Mouse (Mus musculus): ENCODE measurements around the gene Kbtbd3. TPM values are rescaled to one million over a fixed set of nuclear protein-coding genes. Genes with fewer than 3 reads are reported as not detected.

The Kbtbd3 gene
- polyA plus RNA-seq, 1 experiment from 2014 or later = 12.2 TPM

GRCm38 (mm10) chr9:4310706-4311105, 1.1 kb downstream of the Kbtbd3 start:
- peak overlapping the region; percentile 82 for H3K4me3 ChIP-seq (ENCODE audit: low read length)
- H3K9ac ChIP-seq (ENCODE audit: low read depth, low read length) = peak overlapping the region; percentile 82
- peak overlapping the region; percentile 94 for H3K27ac ChIP-seq (ENCODE audit: low read depth, low read length)
- peaks cover 15% of the 10 kb centered on the region for H3K4me1 ChIP-seq (ENCODE audit: control insufficient read depth, insufficient read depth, low read depth, low read length)
- no peak for ATAC-seq
- H3K4me2 ChIP-seq (ENCODE audit: low read length) = peak overlapping the region; percentile 78
- no peaks in the 10 kb centered on the region for H3K9me3 ChIP-seq (ENCODE audit: control insufficient read depth, low read length)
- H3K36me3 ChIP-seq (ENCODE audit: control insufficient read depth, insufficient read depth, low read length) = no peaks in the 10 kb centered on the region
- 67% methylated on average over 3 of the region's 3 CpGs for WGBS
- H3K27me3 ChIP-seq (replicated peaks; ENCODE audit: control insufficient read depth, insufficient read depth, low read length) = no peaks in the 10 kb centered on the region

- Histone ChIP-seq H3K9me3 (ENCODE audit: control insufficient read depth, low read length) (no peaks in the 10 kb centered on the region), H3K27ac (ENCODE audit: low read depth, low read length) (no peak overlapping the region), H3K4me3 (ENCODE audit: low read length) (no peak overlapping the region), H3K36me3 (ENCODE audit: control insufficient read depth, insufficient read depth, low read length) (no peaks in the 10 kb centered on the region), H3K27me3 (replicated peaks; ENCODE audit: control insufficient read depth, insufficient read depth, low read length) (no peaks in the 10 kb centered on the region), H3K4me2 (ENCODE audit: low read length) (peak overlapping the region; percentile 78), H3K9ac (ENCODE audit: low read depth, low read length) (no peak overlapping the region), H3K4me1 (ENCODE audit: control insufficient read depth, insufficient read depth, low read depth, low read length) (peaks cover 15% of the 10 kb centered on the region)
- WGBS = 95% methylated on average over 3 of the region's 3 CpGs
- no peak for ATAC-seq
Observed at GRCm38 (mm10) chr9:4311162-4311561, 1.5 kb downstream of the Kbtbd3 start.

- Histone ChIP-seq H3K27ac (ENCODE audit: low read depth, low read length) (no peak overlapping the region), H3K36me3 (ENCODE audit: control insufficient read depth, insufficient read depth, low read length) (peaks cover 3% of the 10 kb centered on the region; the same call in 1 of the 2 replicates), H3K27me3 (replicated peaks; ENCODE audit: control insufficient read depth, insufficient read depth, low read length) (no peaks in the 10 kb centered on the region), H3K9ac (ENCODE audit: low read depth, low read length) (no peak overlapping the region), H3K9me3 (ENCODE audit: control insufficient read depth, low read length) (no peaks in the 10 kb centered on the region), H3K4me2 (ENCODE audit: low read length) (no peak overlapping the region), H3K4me3 (ENCODE audit: low read length) (no peak overlapping the region), H3K4me1 (ENCODE audit: control insufficient read depth, insufficient read depth, low read depth, low read length) (peaks cover 8% of the 10 kb centered on the region)
- no peak for ATAC-seq
- 89% methylated on average over 4 of the region's 4 CpGs for WGBS
Observed at GRCm38 (mm10) chr9:4313946-4314345, 4.3 kb downstream of the Kbtbd3 start.

- no peak overlapping the region for H3K4me3 ChIP-seq (ENCODE audit: low read length)
- peaks cover 4% of the 10 kb centered on the region for H3K4me1 ChIP-seq (ENCODE audit: control insufficient read depth, insufficient read depth, low read depth, low read length)
- no peak overlapping the region for H3K27ac ChIP-seq (ENCODE audit: low read depth, low read length)
- H3K9ac ChIP-seq (ENCODE audit: low read depth, low read length) = no peak overlapping the region
- no peak overlapping the region for H3K4me2 ChIP-seq (ENCODE audit: low read length)
- no peak for ATAC-seq
- H3K36me3 ChIP-seq (ENCODE audit: control insufficient read depth, insufficient read depth, low read length) = peaks cover 4% of the 10 kb centered on the region; the same call in 1 of the 2 replicates
- no peaks in the 10 kb centered on the region for H3K27me3 ChIP-seq (replicated peaks; ENCODE audit: control insufficient read depth, insufficient read depth, low read length)
- WGBS = 91% methylated on average over 2 of the region's 2 CpGs
- no peaks in the 10 kb centered on the region for H3K9me3 ChIP-seq (ENCODE audit: control insufficient read depth, low read length)
Observed at GRCm38 (mm10) chr9:4315746-4316145, 6.1 kb downstream of the Kbtbd3 start.

- Histone ChIP-seq H3K9me3 (ENCODE audit: control insufficient read depth, low read length) (peaks cover 2% of the 10 kb centered on the region; the same call in 1 of the 2 replicates), H3K4me1 (ENCODE audit: control insufficient read depth, insufficient read depth, low read depth, low read length) (no peaks in the 10 kb centered on the region), H3K27me3 (replicated peaks; ENCODE audit: control insufficient read depth, insufficient read depth, low read length) (no peaks in the 10 kb centered on the region), H3K4me2 (ENCODE audit: low read length) (no peak overlapping the region), H3K4me3 (ENCODE audit: low read length) (no peak overlapping the region), H3K36me3 (ENCODE audit: control insufficient read depth, insufficient read depth, low read length) (peaks cover 6% of the 10 kb centered on the region), H3K27ac (ENCODE audit: low read depth, low read length) (no peak overlapping the region), H3K9ac (ENCODE audit: low read depth, low read length) (no peak overlapping the region)
- 80% methylated on average over 6 of the region's 6 CpGs for WGBS
- no peak for ATAC-seq
Observed at GRCm38 (mm10) chr9:4318939-4319721, 9.5 kb downstream of the Kbtbd3 start.

DNA sequence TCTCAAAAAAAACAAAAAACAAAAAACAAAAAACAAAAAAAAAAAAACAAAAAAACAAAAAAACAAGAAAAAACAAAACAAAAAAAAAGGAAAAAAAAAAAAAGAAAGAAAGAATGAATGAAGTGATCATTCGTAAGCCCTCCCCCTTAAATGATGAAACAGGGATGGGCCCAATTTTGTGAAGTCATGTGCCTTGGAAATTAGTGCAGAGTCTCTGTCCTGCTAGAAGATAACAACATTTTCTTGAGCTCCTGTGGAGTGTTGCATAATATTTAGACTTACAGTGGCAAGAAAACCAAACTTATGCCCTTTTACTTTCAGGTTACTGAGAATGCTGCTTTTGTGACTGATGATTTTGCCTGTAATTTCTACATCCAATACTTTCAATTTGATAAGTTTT, 43.5 kb downstream of the Kbtbd3 start:
- no peak for ATAC-seq
- Histone ChIP-seq H3K27ac (ENCODE audit: low read depth, low read length) (no peak overlapping the region), H3K27me3 (replicated peaks; ENCODE audit: control insufficient read depth, insufficient read depth, low read length) (no peaks in the 10 kb centered on the region), H3K4me2 (ENCODE audit: low read length) (no peak overlapping the region), H3K36me3 (ENCODE audit: control insufficient read depth, insufficient read depth, low read length) (no peaks in the 10 kb centered on the region), H3K4me3 (ENCODE audit: low read length) (no peak overlapping the region), H3K9me3 (ENCODE audit: control insufficient read depth, low read length) (no peaks in the 10 kb centered on the region), H3K9ac (ENCODE audit: low read depth, low read length) (no peak overlapping the region), H3K4me1 (ENCODE audit: control insufficient read depth, insufficient read depth, low read depth, low read length) (no peaks in the 10 kb centered on the region)
- WGBS = 94% methylated on average over 1 of the region's 1 CpGs

DNA sequence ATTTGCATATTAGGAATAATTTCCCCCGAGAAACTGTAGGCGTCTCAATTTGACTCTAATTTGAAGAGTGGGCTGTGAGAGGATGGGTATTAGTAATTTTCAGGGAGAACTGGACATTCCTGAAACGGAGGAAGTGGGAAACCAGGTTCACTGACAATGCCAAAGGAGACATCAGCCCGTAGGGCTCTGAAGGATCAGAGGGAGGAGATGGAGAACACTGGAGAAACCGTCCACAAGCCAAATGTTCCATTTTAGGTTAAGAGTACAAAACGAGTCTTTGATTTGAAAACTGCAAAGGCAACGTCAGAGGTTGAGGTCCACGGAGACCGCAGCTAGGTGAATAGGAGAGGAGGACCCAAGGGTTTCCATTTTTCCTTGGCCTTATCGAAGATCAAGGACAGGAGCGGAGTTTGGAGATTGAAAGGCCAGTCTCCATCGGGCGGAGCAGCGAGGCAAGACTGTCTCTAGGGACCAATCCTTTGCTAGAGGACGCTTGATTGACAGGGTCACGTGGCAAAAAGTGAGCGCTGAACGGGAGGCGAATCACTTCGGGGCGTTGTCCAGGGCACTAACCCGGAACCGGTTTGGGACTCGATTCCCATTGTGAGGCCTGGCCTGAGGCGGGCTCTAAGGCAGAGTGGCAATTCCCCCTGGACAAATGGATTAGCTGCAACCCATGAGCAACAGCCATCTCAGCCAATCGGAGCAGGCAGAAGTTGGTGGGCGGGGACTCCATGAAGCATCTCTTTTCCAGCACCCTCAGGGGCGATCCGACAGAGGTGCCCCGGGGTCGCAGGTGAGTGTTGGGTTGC, 66.4 kb downstream of the Kbtbd3 start, which contains the start of gene Msantd4:
Gene Msantd4, plus strand, starts transcription at position 735 of the 812 bp plus-strand sequence.
- peak within 1 kb of the TSS; percentile 68 for H3K9ac ChIP-seq (ENCODE audit: low read depth, low read length)
- peak within 1 kb of the TSS; percentile 59 for H3K4me2 ChIP-seq (ENCODE audit: low read length)
- H3K36me3 ChIP-seq (ENCODE audit: control insufficient read depth, insufficient read depth, low read length) = no peaks in the 10 kb centered on the region
- H3K4me1 ChIP-seq (ENCODE audit: control insufficient read depth, insufficient read depth, low read depth, low read length) = peaks cover 4% of the 10 kb centered on the region; the same call in 1 of the 2 replicates
- H3K9me3 ChIP-seq (ENCODE audit: control insufficient read depth, low read length) = no peaks in the 10 kb centered on the region
- ATAC-seq = peak; percentile 100
- peak within 1 kb of the TSS; percentile 48 for H3K4me3 ChIP-seq (ENCODE audit: low read length)
- under 1% methylated on average over 31 of the region's 31 CpGs for WGBS
- H3K27me3 ChIP-seq (replicated peaks; ENCODE audit: control insufficient read depth, insufficient read depth, low read length) = no peaks in the 10 kb centered on the region
- peak within 1 kb of the TSS; percentile 79 for H3K27ac ChIP-seq (ENCODE audit: low read depth, low read length)

- Histone ChIP-seq H3K27me3 (replicated peaks; ENCODE audit: control insufficient read depth, insufficient read depth, low read length) (no peaks in the 10 kb centered on the region), H3K36me3 (ENCODE audit: control insufficient read depth, insufficient read depth, low read length) (no peaks in the 10 kb centered on the region), H3K9me3 (ENCODE audit: control insufficient read depth, low read length) (no peaks in the 10 kb centered on the region), H3K27ac (ENCODE audit: low read depth, low read length) (no peak overlapping the region), H3K4me1 (ENCODE audit: control insufficient read depth, insufficient read depth, low read depth, low read length) (peaks cover 4% of the 10 kb centered on the region; the same call in 1 of the 2 replicates), H3K4me2 (ENCODE audit: low read length) (peak overlapping the region; percentile 59), H3K9ac (ENCODE audit: low read depth, low read length) (peak overlapping the region; percentile 63), H3K4me3 (ENCODE audit: low read length) (peak overlapping the region; percentile 48)
- 0% methylated on average over 15 of the region's 15 CpGs for WGBS
- ATAC-seq = peak; percentile 82
Observed at GRCm38 (mm10) chr9:4376640-4377120, 67.0 kb downstream of the Kbtbd3 start.
